In the genomic region with DNA sequence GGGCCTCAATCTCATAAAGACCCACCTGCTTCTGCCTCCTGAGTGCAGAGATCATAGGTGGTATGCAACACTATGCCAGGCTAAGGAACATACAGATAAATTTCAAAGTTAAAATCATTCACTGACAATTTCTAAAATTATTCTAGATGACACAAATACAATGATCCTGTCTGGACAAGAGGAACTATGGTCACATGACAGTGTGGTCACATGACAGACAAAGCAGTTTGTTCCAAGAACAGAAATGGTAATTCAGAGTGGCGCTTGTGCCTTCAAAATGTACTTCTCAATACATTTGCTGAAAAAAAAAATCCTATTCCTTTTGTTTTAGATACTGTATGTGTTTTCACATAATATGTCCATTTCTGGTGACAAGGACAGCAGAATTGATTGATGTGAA, we compare ENCODE assay signal across 1 mouse cellular context.
TF ChIP-seq lines count a peak whose summit lies in the region.

No protein-coding gene starts in this region.

TF ChIP-seq in MEL, 35 proteins besides CTCF, POLR2A, EP300 and RAD21 (continued from another document):
- TF ChIP-seq NELFE (IDR thresholded peaks at IDR 0.05; ENCODE audit: low read depth, low read length) = no peak
- no peak for TF ChIP-seq ZNF384 (IDR thresholded peaks at IDR 0.05; ENCODE audit: low read depth, low read length)
- TF ChIP-seq USF2 (IDR thresholded peaks at IDR 0.05; ENCODE audit: borderline replicate concordance in 1 of 2, insufficient read depth in 1 of 2, low read depth in 1 of 2, low read length in 2 of 2) = peak; percentile 52 to 84; a peak in 3 of 4 replicates
TF ChIP-seq in MEL: peak in this region for 2.
